Mouse (Mus musculus) heart, postnatal 25 days (tissue): ENCODE data around the gene Cd55b. TPM values are rescaled to one million over a fixed set of nuclear protein-coding genes. Genes with fewer than 3 reads are reported as not detected.
"Not testable (repeated sequence)": the region's sequence is repeated elsewhere in the genome, so short reads cannot be mapped to it uniquely, and the experiment has no call there.

Source experiments
- DNase-seq: peaks from one replicate; pipeline ENCODE4 v3.0.0; 2022; ENCODE audit warnings: low spot score
- intact Hi-C: fragments of 180-260 bp; cut with DNase I; formaldehyde crosslinking; loops from one replicate; pipeline ENCODE4 v1.15.1; 2025
- total RNA-seq, 2 experiments: library from RNA; stranded (reverse); gene quantifications; 2 replicates each; pipeline ENCODE4 v1.2.3; 2021

Cd55b gene
- not detected for total RNA-seq

- intact Hi-C loops: no loop called here
- peak; percentile 1 for DNase-seq
Observed at GRCm38 (mm10) chr1:130422664-130423111, at the start of gene Cd55b. Gene Cd55b (minus strand): TSS chr1:130423009.

DNA sequence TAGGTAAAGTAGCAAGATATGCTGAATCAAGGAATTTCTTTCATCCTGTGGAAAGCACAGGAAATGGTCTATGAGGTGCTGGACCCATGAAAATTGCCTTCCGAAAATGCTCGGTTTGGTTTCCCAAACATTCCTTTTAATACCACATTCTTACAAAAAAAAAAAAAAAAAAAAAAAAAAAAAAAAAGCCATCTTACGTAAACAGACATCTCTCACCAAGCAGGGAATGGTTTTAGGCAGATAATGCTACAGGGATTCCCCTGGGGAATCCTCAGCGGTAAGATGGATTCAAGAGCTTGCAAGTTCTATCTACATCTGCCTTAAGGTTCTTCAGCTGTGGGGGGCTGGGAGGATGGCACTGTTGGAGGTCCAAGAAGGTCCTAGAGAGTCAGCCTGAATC lies 47.3 kb upstream of the Cd55b start:
- intact Hi-C loops: no loop called here
- DNase-seq: no peak

- DNase-seq: no peak
- intact Hi-C loops: loop anchor here (5.0 kb wide), 1 partner anchor 40 kb away; no protein-coding TSS in a partner anchor
Observed at GRCm38 (mm10) chr1:130467453-130467852, 44.6 kb upstream of the Cd55b start.

DNA sequence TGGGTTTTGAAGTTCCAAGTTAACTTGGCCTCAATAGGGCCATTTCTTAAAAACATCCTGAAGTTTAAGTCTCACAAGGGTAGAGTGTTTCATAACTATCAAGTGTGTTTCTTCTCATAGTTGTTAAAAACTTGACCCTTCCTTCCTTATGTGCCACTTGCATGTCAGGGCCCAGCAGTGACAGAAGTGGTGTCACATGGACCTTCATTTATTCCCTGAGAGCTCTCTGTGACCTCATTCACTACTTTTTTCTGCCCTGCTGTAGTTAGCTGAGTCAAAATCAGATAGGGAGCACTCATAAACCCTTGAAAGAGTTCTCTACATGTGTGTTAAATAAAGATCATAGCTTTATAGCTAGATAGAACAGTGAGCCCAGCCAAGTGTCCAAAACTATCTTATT lies 41.4 kb upstream of the Cd55b start:
- no peak for DNase-seq
- intact Hi-C loops: no loop called here

- no peak for DNase-seq
- intact Hi-C loops: no loop called here
Observed at GRCm38 (mm10) chr1:130462867-130463266, 40.1 kb upstream of the Cd55b start.

DNA sequence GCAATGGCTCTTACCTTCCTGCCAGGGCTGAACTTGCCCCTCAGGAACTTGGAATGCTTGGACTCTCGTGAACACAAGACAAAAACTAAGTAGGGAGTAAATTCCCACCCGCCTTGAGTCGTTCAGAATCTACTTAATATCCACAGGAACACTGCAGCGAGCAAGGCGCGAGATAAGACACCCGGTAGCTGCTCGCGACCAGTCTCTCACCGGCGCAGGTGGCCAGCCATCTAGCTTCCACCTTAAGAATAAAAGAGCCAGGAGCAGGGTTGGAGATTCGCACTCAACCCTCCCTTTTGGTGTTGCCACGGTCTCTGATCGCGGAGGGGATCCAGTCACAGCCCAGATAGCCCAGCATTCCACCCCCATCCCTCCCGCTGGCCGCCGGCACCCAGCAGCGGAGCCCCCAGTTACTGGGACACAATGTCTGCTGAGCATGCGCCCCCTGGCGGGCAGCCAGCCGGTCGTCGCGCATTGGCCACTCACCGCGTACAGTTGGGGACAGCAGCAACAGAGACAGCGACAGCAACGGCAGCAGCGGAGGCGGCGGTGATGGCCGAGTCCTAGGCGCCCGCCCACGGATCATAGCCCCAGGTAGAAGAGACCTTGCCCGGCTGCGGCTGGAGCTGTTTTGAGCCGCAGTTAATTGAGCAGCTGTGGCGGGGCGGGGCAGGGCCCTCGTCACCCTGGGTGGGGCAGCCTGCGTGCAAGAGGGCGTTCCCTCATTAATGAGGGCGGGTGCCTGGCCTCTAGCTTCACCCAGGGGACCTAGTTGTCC lies 39.5 kb upstream of the Cd55b start, which contains the start of gene Cd55:
Cd55 (minus strand) TSS at position 661 of the 778 bp plus-strand sequence.
- intact Hi-C loops: no loop called here
- DNase-seq: peak; percentile 74

DNA sequence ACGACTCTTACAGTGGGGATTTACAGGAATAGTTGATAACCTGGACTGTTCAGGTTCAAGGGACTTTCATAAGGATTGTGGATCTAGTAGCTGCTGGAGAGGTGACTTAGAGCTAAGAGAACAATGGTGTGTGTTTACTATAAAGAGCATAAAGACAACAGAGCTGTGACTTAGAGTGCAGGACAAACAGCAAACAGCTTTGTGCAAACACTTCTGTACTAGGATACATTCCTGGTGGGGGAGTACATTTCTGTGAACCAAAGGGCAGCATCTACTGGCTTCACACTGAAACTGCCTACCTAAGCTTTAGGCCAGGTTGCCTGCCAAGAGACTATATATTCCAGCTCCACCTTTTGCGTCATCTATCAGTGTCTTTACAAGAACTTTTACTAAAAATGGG lies 32.3 kb upstream of the Cd55b start:
- no peak for DNase-seq
- intact Hi-C loops: no loop called here

DNA sequence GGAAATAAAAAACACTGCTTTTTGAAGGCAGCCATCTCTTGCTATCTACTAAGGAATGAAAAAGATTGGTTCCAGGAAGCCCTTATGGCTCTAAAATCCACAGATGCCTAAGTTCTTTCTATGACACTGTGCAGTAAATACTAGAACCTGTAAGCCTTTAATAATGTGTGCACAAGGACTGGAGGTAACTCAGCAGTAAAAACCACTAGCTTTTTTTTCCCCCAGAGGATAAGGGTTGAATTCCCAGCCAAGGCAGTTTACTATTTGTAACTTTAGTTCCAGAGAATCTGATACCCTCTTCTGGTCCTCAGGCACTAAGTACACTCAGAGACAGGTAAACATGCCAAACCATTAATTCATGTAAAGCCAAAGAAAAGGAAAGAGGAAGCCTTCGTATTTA lies 20.1 kb upstream of the Cd55b start:
- DNase-seq, intact Hi-C loops: not testable (repeated sequence)

DNA sequence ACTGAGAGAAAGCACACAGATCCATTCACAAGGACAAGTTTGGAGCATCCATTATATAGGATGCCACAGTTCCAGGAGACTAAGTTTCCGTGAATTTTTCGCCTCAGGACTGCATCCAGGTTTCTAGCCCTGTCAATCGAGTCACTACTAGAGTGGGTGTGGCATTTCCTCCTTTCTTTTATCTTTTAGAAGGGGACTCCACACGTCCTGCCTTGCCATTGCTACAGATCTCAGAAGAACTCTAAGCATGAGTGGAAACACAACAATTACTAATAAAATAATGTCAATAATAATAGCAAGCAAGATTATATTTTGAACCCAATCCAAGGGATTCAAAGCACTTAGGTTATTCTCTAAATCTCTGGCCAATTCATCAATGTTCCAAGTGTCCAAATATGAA lies 8.1 kb upstream of the Cd55b start:
- DNase-seq: no peak
- intact Hi-C loops: no loop called here

DNA sequence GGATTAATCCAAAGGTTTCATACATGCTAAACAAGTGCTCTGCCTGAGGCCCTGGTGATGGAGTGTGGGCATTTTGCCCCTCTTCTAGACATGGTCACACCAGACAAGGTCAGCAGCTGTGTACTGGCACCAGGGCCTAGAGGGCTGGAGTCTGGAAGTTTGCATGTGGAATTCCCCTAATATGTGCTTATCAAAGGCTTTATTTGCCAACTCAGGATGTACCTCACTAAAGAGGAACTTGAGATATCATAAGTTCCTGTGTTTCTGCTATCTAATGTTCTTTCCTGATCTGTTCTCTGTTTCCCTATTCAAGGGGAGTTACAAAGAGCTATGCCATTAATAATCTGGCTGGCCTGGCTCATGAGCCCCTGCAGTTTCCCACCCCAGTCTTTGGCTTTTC lies 5.9 kb upstream of the Cd55b start:
- DNase-seq, intact Hi-C loops: not testable (repeated sequence)

- intact Hi-C loops, DNase-seq: not testable (repeated sequence)
Observed at GRCm38 (mm10) chr1:130427175-130427853, 4.5 kb upstream of the Cd55b start.

- intact Hi-C loops, DNase-seq: not testable (repeated sequence)
Observed at GRCm38 (mm10) chr1:130422033-130422432, 776 bp downstream of the Cd55b start.

GRCm38 (mm10) chr1:130397109-130397508 lies 25.7 kb downstream of the Cd55b start:
- DNase-seq, intact Hi-C loops: not testable (repeated sequence)

DNA sequence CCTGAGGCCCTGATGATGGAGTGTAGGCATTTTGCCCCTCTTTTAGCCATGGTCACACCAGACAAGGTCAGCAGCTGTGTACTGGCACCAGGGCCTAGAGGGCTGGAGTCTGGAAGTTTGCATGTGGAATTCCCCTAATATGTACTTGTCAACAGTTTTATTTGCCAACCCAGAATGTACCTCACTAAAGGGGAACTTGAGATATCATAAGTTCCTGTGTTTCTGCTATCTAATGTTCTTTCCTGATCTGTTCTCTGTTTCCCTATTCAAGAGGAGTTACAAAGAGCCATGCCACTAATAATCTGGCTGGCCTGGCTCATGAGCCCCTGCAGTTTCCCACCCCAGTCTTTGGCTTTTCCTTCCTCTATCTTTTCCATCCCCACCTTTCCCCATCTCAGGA lies 35.5 kb downstream of the Cd55b start:
- intact Hi-C loops, DNase-seq: not testable (repeated sequence)

GRCm38 (mm10) chr1:130377726-130378429 lies 44.9 kb downstream of the Cd55b start:
- no peak for DNase-seq
- intact Hi-C loops: no loop called here

DNA sequence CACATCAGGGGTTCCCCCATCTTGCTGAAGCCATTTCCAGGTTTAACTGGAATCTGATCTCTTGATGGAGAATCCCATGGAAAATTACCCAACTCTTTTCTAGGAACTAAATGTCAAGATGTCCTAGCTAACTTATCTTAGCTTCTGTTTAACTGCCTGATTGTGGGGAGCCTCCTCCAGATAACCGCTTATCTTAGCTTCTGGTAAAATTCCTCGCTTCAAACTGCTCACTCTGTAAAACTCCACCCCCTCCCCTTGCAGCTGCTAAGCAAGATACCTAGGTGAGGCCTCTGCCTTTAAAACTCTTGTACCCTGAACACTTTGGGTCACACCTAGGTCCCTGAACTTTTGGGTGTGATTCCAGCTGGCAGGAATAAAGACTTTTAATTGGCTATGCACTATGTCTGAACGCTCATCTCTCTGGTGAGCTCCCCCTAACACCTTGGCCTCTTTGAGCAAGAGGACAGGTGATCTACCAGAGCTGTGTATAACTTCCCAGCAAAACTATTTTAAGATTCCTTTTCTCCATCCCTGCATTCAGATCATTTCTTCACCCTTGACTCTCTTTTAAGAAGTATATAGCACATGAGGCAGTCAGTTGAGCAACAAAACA lies 48.5 kb downstream of the Cd55b start:
- DNase-seq: no peak
- intact Hi-C loops: loop anchor here (5.0 kb wide), 1 partner anchor 532 kb away; no protein-coding TSS in a partner anchor

GRCm38 (mm10) chr1:130373398-130374083 lies 49.3 kb downstream of the Cd55b start:
- DNase-seq: no peak
- intact Hi-C loops: loop anchor here (5.0 kb wide), 1 partner anchor 531 kb away; no protein-coding TSS in a partner anchor

DNA sequence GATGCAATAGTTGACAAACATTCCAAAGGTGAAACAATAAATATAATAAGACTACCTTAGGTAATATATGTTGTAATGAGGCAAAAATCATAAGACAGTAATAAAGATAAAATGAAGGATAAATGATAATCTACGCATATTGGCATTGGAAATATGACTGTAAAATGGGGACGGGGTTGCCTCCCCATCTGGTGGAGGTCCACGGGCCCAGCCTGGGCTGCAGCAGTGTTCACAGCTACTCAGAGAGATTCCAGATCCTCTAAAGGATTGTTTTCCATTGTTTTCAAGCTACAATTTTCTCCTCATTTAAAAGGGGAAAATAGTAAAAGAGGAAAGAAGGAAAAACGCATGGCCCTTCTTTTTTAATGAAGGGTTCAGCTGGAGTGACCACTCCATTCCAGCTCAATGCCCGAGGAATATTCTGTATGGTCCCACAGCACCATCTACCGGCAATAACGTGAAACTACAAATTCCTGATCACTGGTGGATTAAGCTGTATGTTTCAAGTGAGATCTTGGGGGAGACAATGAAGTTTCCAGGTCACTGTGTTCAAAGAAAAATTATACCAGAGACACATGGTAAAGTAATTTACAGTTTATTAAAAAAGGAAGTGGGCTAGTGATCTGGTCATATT lies 50.8 kb downstream of the Cd55b start:
- DNase-seq: no peak
- intact Hi-C loops: loop anchor here (2.0 to 5.0 kb wide), 2 partner anchors 530 to 1497 kb away; no protein-coding TSS in a partner anchor

DNA sequence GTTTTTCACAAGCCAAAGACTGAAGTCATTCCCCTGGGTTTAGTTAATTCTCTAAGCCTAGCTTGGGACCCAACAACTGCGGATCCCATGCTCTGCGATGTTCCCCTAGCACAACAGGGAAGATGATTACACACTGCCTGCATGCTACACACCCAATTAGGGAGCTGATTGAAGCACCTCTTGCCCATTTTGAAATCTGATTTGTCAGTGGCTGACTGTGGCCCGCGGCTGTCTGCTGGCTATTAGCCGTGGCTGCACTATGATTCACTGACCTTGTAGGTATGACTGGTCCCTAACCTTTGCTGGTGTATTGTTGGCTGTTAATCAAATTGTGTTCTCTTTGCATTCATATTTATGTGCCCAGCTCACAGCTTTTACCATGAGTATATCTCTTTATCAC lies 51.5 kb downstream of the Cd55b start:
- DNase-seq: no peak
- intact Hi-C loops: loop anchor here (2.0 to 5.0 kb wide), 2 partner anchors 529 to 1496 kb away; no protein-coding TSS in a partner anchor
